Mouse (Mus musculus): ENCODE measurements around the gene Pla2g12b. TPM values are rescaled to one million over a fixed set of nuclear protein-coding genes. Genes with fewer than 3 reads are reported as not detected.

Pla2g12b gene
- total RNA-seq, 2 experiments from 2014 or later: not detected

DNA sequence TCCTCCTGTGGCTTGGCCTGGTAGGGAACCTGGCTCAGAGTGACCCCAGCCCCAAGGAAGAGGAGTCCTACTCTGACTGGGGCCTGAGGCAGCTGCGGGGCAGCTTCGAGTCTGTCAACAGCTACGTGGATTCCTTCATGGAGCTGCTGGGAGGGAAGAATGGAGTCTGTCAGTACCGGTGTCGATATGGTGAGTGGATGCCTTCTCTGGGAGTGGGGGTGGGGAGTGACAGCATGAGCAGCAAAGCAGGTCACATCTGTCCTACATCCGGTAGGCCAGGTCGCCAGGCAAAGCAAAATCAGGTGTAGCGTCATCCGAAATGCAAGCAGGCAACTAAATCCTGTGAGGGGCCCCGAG is 311 bp downstream of the Pla2g12b start:
- ATAC-seq (replicated peaks; ENCODE audit: low FRiP score, low TSS enrichment, poor library complexity, severe bottlenecking): no peak

DNA sequence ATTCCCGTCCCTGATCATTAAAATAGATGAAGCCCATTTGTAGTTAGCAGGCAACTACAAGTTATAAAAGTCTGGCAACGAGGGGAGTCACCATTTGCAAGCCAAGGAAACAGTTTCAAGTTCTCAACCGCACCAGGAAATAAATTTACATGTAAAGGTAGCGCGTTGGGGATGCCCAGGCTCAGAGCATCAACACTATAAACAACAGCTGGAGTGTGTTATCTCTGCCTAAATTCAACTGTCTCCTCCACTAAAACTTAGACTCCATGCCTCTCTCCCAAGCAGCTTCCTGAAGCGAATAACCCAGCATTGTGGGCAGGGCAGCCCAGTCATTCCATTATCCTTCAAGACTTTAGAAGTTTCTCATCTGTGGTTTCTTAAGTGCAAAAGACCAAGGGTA is 5.0 kb downstream of the Pla2g12b start:
- ATAC-seq (replicated peaks; ENCODE audit: low FRiP score, low TSS enrichment, poor library complexity, severe bottlenecking): no peak

DNA sequence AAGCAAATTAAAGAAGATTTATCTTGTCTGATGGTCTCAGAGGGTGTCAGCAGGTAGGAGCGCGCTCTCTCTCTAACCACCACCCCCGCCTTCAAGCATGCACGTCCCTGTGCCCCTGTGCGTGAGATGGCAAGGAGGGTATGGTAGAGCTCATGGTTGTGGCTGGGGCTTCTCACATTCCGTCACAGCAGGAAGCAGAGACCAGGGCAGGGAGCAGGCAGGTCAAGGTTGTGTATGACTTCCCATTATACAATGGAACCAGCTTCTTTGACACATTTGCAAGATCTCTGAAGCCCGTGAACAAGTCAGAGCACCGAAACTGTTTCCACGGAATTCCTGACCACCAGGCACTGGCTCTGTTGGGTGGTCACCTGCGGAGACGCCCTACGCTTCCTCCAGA is 6.8 kb downstream of the Pla2g12b start:
- no peak for ATAC-seq (replicated peaks; ENCODE audit: low FRiP score, low TSS enrichment, poor library complexity, severe bottlenecking)

DNA sequence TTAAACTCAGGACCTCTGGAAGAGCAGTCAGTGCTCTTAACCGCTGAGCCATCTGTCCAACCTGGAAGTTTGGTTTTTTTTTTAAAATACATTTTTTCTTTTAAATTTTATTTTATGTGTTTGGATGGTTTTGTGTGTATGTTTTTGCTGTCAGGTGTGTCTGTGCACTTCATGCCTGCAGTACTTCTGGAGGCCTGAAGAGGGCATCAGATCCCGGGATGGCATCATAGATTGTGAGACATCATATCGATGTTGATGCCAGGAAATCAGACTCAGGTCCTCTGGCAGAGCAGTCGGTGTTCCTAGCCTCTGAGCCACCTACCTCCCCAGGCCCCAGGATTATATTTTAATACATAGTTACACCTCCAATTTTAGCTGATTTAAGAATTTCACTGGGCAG is 10.3 kb downstream of the Pla2g12b start:
- no peak for ATAC-seq (replicated peaks; ENCODE audit: low FRiP score, low TSS enrichment, poor library complexity, severe bottlenecking)

DNA sequence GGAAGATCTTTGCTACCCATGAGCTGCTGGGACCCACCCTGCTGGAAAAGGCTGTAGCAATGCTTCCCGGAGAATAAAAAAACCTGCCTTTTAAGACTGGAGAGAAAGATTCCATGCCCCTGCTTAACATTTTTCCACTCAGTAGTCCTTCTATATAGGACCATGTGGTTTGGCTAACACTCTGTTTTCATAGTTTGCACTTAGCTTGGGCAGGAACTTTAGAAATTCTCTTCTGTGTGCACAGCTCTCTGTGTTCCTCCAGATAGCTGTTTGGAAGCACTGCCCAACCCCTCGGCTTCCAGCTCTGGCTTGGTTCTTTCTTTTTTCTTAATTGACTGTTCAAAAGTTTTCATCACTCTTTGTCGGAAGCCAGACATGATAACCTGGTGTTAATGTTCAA is 13.2 kb downstream of the Pla2g12b start:
- ATAC-seq (replicated peaks; ENCODE audit: low FRiP score, low TSS enrichment, poor library complexity, severe bottlenecking): no peak

DNA sequence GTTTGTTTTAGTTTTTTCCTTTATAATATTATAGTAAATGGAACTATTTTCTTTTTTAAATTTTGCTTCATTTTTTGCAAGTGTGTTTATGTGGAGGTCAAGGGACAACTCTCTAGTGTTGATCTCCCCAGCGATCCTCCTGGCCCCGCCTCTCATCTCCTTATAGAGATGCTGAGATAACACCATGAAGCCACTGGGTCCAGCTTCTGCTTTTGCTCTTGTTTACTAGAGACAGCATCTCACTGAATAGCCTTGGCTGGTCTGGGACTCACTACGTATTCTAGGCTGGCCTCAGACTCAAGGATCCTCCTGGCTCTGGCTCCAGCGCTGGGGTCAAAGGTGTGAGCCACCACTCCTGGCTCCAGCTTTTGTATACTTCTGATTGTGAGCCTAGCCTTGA is 16.1 kb downstream of the Pla2g12b start:
- no peak for ATAC-seq (replicated peaks; ENCODE audit: low FRiP score, low TSS enrichment, poor library complexity, severe bottlenecking)

DNA sequence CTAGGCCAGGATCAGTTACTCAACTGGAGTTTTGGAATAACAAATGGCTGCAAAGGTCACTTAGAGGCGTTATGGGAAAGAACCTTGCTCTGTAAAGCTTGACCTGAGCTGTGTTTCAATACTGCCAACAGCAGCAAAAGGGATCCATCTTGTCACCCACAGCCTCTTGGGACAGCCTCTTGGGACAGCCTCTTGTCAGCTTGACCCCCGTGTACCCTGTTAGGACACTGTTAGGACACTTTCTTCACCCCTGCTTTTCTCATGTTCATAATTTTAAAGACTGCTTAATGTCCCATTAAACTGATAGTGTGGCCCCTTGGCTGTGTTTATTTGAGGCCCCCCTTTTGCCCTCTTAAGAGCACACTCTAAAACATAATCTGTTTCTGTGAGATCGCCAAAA is 21.0 kb downstream of the Pla2g12b start:
- no peak for ATAC-seq (replicated peaks; ENCODE audit: low FRiP score, low TSS enrichment, poor library complexity, severe bottlenecking)

DNA sequence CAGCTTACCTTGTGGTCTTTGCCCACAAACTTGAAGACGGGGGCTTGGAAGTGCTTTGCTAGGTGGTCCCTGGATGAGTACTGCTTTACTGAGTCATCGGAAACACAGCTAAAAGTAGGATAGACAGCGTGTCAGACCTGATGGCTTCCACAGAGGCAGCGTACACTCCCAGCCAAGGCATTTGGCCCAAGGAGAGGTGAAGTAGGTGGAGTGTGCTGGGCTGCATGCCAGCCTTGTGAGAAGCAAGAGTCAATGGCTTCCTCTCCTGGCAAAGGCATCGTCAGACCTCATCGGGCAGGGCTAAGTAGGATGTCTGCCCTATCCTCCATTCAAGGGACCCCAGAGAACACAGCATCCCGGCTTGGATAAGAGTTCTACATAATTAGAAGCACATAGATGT is 21.9 kb downstream of the Pla2g12b start:
- ATAC-seq (replicated peaks; ENCODE audit: low FRiP score, low TSS enrichment, poor library complexity, severe bottlenecking): no peak

DNA sequence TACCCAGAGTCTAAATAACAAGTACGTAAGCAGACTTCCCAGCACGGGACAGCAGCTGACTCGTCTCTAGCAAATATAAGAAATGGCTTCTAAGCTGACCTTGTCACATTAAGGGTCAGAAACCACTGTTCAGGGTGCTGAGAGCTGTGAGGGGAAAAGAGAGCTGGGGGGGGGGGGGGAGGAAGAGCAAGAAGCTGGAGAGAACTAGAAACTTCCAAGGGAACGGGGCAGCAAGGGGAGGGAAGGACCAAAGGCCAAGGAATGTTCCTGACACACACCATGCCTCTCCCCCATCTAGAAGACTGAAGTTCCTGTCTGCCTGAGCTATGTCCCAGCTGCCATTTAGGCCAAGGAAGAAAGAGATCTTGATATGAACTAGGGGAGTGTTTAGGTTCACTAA is 22.9 kb downstream of the Pla2g12b start:
- no peak for ATAC-seq (replicated peaks; ENCODE audit: low FRiP score, low TSS enrichment, poor library complexity, severe bottlenecking)

DNA sequence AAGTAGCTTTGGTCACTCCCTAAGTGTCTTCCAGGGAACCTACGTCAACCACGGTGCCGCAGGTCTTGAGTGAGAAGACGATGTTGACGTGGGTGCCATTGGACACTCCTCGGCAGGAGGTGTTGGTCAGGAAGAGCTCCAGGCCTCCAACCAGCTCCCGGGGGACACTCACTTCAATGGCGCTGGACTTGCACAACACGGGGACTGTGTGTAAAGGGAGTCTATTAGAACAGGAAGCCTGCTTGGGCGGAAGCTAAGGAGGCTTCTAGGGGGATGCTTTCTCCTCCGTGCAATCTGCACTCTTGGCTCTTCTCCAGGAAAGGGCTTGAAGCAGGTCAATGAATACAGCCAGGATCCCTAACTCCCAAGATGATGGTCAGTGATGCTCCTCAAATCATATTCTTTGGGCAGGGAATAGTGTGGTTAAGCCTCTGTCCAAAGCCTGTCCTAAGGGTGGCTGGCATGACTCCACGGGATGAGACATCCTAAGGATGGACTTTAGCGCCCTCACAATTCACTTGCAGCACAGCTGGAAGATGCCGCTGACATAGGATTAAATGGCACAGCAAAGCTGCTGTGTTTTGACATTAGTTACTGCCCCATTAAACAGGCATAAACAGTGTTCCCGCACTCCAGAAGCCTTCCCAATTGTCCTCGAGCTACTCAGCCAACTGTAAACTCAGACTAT is 26.1 kb downstream of the Pla2g12b start:
- no peak for ATAC-seq (replicated peaks; ENCODE audit: low FRiP score, low TSS enrichment, poor library complexity, severe bottlenecking)

DNA sequence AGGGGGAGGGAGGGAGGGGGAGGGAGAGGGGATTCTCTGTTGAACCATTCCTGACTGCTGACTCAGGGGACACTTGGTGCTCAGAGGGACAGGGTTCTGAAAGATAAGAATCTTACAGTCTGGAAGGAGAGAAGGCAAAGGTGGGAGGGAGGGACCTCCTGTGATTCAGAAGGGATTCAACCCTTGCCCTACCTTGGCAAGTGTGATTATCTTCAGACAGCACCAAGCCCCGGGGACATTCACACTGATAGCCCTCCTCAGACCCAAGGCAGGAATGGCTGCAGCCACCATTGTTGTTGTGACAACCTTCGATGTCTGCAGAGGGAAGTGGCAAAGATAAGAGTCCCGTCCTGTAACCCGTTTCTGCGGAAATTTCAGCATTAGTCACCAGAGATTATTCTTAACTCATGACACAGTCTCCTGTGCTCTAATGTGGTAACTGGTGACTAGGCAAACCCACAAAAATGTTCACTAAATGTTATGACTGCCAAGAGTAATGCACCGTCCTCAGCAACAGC is 27.3 kb downstream of the Pla2g12b start:
- ATAC-seq (replicated peaks; ENCODE audit: low FRiP score, low TSS enrichment, poor library complexity, severe bottlenecking): peak; percentile 89

DNA sequence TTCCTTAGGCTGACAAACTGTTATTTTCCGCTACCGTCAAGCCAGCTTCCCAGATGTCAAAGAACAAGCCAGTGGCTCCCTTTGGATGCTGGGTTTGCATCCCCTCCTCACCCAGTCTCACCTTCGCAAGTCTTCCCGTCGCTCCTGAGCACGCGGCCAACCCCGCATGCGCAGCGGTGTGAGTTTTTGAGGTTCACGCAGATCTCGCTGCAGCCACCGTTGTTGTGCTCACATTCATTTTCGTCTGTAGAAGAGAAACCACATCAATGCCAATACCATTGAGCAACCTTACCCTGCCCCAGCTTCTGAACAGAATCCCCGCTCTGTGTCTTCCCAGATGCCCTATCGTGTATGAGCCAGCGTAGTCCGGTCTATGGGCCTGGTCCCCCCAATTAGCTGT is 32.3 kb downstream of the Pla2g12b start:
- ATAC-seq (replicated peaks; ENCODE audit: low FRiP score, low TSS enrichment, poor library complexity, severe bottlenecking): no peak

DNA sequence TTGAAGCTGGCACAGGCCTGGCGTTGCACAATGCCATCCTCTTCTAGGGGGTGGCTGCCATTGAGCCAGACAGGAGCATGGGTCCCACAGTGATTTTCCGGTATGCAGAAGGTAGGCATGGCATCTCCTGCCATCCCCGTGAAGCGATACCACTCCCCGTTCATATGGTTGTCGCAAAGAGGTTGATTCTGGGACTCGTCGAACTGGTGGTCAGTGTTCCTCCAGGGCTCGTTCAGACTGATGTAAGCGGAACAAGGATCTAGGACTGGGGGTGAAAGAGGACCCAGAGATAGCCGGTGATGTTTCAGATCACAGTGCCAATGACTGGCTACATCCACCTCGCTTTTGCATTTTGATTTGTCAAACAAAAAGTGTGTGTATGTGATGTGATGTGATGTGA is 35.2 kb downstream of the Pla2g12b start:
- ATAC-seq (replicated peaks; ENCODE audit: low FRiP score, low TSS enrichment, poor library complexity, severe bottlenecking): no peak

DNA sequence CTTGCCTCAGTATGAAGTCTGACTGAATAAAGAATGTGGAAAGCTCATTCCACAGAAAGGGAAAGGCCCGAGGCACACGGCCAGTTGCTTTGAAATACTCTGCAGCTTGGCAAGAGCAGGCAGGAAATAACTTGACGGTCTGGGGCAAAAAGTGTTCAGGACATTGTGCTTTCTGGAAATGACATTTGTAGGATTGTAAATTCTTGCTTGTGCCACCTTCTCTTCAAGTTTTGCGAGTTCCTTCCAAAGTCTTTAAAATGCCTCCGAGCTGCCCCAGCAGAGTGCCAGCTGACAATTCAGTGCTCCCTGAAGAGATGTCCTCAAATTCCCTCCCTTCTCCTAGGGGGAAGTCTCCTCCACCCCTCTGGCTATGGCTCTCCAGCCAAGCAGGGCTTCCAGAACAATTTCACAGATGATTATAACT is 36.1 kb downstream of the Pla2g12b start:
- no peak for ATAC-seq (replicated peaks; ENCODE audit: low FRiP score, low TSS enrichment, poor library complexity, severe bottlenecking)

DNA sequence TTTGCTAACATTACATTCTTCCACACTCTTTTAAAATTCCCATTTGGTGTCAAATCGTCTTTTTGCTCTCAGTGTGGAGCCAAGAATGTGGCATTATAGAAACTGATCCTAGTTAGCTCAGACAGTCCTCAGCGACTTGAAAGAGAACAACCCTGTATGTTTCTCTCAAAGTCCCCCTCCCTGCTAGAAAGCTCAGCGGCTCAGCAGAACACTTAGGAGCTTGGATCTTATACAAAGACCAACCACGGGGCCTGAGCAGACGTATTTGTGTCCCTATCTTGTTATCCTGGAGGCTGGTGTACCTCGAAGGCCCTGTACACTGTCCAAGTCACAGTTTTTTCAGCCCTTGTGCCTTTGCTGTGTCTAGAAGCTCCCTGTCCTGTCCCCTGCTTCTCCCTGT is 36.7 kb downstream of the Pla2g12b start:
- ATAC-seq (replicated peaks; ENCODE audit: low FRiP score, low TSS enrichment, poor library complexity, severe bottlenecking): no peak

DNA sequence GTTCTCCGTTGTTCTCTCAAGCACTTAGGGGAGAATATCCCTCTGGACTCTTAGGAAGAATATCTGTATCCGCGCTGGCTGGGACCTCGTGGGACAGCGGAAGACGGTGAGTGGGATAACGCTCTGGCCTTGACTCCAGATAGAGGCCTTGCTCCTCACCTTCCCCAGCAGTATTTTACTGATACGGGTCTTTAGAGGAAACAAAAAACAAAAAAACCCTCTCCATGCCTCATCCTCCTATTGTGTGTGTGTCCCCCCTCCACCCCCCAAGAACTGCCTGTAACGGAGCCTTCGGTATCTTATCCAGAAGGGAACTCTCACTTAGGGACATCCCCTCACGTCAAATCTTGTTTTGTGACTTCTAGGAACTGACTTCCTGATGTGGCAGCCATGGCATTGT is 38.3 kb downstream of the Pla2g12b start, which contains the start of gene Oit3:
Gene Oit3, minus strand, starts transcription at position 44 of the 400 bp plus-strand sequence.
- ATAC-seq (replicated peaks; ENCODE audit: low FRiP score, low TSS enrichment, poor library complexity, severe bottlenecking): no peak

DNA sequence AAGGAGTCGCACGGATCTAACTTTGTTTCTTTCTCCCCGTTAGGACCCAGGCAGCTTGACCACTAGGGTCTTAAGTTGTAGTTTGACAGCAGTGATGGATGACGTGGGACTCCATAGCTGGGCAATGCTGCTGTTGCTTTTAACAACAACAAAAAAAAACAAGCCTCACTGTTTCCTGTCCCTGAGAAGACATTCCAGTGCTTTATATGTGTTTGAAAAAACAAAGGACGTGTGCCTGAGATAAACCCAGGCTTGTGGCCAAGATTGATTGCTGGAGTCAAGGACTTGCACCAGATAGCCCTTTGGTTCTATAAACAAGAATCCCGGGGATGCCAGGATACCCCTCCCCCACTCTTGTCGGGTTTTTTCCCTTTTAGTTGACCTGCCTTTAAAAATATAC is 39.8 kb downstream of the Pla2g12b start:
- no peak for ATAC-seq (replicated peaks; ENCODE audit: low FRiP score, low TSS enrichment, poor library complexity, severe bottlenecking)

DNA sequence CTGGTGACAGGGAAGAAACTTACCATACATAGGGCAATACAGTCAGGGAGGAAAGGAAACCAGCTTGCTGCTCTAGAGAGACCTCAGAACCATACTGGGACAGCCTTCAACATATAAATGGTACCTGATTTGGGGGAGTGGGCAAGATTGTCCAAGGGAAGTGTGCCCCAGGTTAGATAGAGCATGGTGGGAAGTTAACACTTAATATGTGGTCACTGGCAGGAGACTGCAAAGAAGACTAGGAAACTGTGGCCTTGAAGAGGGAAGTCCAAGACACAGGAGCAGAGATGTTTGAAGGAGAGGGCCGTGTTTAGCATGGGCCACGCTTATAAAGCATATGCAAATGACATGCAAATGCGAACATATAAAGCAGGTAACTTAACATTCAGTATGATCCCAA is 40.6 kb downstream of the Pla2g12b start:
- ATAC-seq (replicated peaks; ENCODE audit: low FRiP score, low TSS enrichment, poor library complexity, severe bottlenecking): no peak

DNA sequence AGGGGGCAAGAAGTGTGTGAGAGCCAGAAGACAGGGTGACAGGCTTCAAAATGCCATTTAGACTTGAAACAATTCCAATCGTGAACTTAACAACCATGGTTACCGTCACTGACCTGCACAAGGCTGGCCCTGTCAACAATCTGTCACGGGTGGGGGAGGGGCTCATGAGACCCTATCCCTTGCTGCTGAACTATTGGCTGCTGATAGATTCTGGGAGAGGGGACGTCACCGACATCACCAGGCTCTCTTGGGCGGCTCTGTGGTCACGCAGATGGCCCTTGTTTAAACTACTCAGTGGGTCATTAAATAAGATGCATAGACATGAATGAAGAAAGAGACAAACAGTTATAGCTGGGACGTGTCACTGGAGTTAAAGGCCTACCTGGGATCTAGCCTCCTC is 41.2 kb downstream of the Pla2g12b start:
- no peak for ATAC-seq (replicated peaks; ENCODE audit: low FRiP score, low TSS enrichment, poor library complexity, severe bottlenecking)

DNA sequence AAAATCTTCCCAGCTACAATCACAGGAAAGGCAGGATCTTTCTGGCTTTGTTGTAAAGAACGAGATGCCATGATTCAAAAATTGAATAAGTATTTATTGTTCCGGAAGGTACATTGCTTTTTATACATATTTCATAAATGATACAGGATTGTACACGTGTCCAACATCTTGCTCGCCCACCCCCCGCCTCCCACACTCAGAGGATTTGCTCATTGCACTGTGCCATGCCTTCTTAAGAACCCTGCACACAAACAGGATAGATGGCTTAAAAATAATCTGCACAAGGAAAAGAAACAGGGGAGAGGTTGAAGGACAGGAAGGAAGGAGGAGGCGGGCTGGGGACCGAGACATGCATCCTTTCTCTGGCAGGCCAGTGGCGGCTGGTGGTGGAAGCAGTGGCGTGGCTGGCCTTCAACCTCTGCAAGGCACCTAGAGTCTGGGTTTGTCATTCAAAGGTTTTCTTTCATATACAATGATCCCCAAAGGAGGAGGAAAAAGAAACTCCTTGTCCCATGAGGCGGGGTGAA is 43.5 kb downstream of the Pla2g12b start:
- ATAC-seq (replicated peaks; ENCODE audit: low FRiP score, low TSS enrichment, poor library complexity, severe bottlenecking): no peak

DNA sequence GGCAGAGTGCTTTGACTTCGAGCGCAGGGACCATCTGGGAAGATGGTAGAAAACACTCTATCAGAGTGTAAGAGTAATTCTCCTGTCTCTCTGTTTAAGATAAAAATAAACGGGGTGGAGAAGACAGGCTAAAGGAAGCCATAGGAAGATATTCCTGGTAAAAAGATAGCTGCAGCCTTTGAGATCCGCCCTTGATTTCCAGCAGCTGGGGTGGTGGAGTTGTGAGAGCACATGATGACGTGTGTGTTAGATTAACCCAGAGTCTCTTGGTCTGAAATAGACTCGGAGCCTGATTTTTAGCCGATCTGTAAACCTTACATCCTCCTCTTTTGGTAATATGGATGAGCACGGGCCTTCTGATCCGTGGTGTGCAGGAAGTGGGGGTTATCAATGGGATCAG is 44.1 kb downstream of the Pla2g12b start:
- no peak for ATAC-seq (replicated peaks; ENCODE audit: low FRiP score, low TSS enrichment, poor library complexity, severe bottlenecking)
